Comparison of ENCODE assay signal across 8 mouse cellular contexts in genomic region chr17:55932635-55933034, GRCm38 (mm10). TPM values are rescaled to one million over a fixed set of nuclear protein-coding genes. Genes with fewer than 3 reads are reported as not detected.
DNase-seq lines count a peak whose midpoint lies in the region; ATAC-seq lines count a peak whose summit lies in the region.

No protein-coding gene starts in this region.

- peak overlapping the region; percentile 73 for H3K4me3 ChIP-seq in heart, embryonic 13.5 days
- H3K4me3 ChIP-seq in hindbrain, embryonic 11.5 days (ENCODE audit: low read depth, low read length) = peak overlapping the region; percentile 50
- peak overlapping the region; percentile 61; the same call in 1 of the 2 replicates for H3K4me3 ChIP-seq in macrophage (ENCODE audit: inconsistent target)

- H3K27ac ChIP-seq in heart, embryonic 13.5 days (replicated peaks) = peak overlapping the region; percentile 21
- H3K27ac ChIP-seq in hindbrain, embryonic 11.5 days (ENCODE audit: low read depth, low read length) = no peak overlapping the region
- no peak overlapping the region for H3K27ac ChIP-seq in macrophage

- H3K9me3 ChIP-seq in heart, embryonic 13.5 days = peaks cover 12% of the 10 kb centered on the region
- no peaks in the 10 kb centered on the region for H3K9me3 ChIP-seq in hindbrain, embryonic 11.5 days (ENCODE audit: control insufficient read depth, low read length)

- intact Hi-C loops in heart, postnatal 14 days (cut with DNase I) = no loop called here
- intact Hi-C loops in left cerebral cortex, postnatal 14 days (cut with DNase I) = no loop called here

- no peak for DNase-seq in heart, postnatal 14 days
- DNase-seq in MEL-GATA-1-ER (ENCODE audit: extremely low read depth, low read depth) = peak; percentile 88
- no peak for DNase-seq in hindbrain, embryonic 11.5 days (ENCODE audit: low spot score)
- DNase-seq in urinary bladder, postnatal 25 days (ENCODE audit: low spot score) = no peak
- DNase-seq in left cerebral cortex, postnatal 14 days (ENCODE audit: low spot score in 2 of 2) = no peak
- no peak for DNase-seq in thymus, postnatal 36 days

- H3K27me3 ChIP-seq in heart, embryonic 13.5 days (replicated peaks) = no peaks in the 10 kb centered on the region
- no peaks in the 10 kb centered on the region for H3K27me3 ChIP-seq in hindbrain, embryonic 11.5 days (ENCODE audit: control insufficient read depth, insufficient read depth, low read length)

- H3K36me3 ChIP-seq in heart, embryonic 13.5 days = no peaks in the 10 kb centered on the region; the same call in 1 of the 2 replicates
- no peaks in the 10 kb centered on the region for H3K36me3 ChIP-seq in hindbrain, embryonic 11.5 days (ENCODE audit: control insufficient read depth, insufficient read depth, low read length)
- no peaks in the 10 kb centered on the region for H3K36me3 ChIP-seq in macrophage (ENCODE audit: inconsistent target)

- ATAC-seq in heart, embryonic 13.5 days (ENCODE audit: extremely low read depth, insufficient number of reproducible peaks, low FRiP score, low TSS enrichment) = no peak
- peak; percentile 17; the same call in 1 of the 2 replicates for ATAC-seq in hindbrain, embryonic 11.5 days (ENCODE audit: low FRiP score)

- peaks cover 11% of the 10 kb centered on the region; the same call in 1 of the 2 replicates for H3K4me1 ChIP-seq in heart, embryonic 13.5 days
- no peaks in the 10 kb centered on the region for H3K4me1 ChIP-seq in hindbrain, embryonic 11.5 days (replicated peaks; ENCODE audit: control insufficient read depth, insufficient read depth, low read length)

- peak overlapping the region; percentile 85 for H3K9ac ChIP-seq in heart, embryonic 13.5 days
- H3K9ac ChIP-seq in hindbrain, embryonic 11.5 days (ENCODE audit: low read depth, low read length) = no peak overlapping the region

- H3K79me2 ChIP-seq in macrophage (ENCODE audit: inconsistent target) = no peaks in the 10 kb centered on the region

- H3K4me2 ChIP-seq in heart, embryonic 13.5 days = peak overlapping the region; percentile 87
- H3K4me2 ChIP-seq in hindbrain, embryonic 11.5 days (replicated peaks; ENCODE audit: low read depth, low read length) = peak overlapping the region; percentile 71; the same call in 1 of the 2 replicates

- WGBS in heart, embryonic 13.5 days = 69% methylated on average over 2 of the region's 2 CpGs
- 77% methylated on average over 2 of the region's 2 CpGs for WGBS in hindbrain, embryonic 11.5 days
- WGBS in macrophage (ENCODE audit: missing documents) = 38% methylated on average over 2 of the region's 2 CpGs

RNA-seq across cellular contexts. Expression of gene Zfp119b, which starts 16.7 kb away (rescaled TPM):
- 3.6 and 4.3 TPM in 2 replicates for polyA plus RNA-seq in heart, embryonic 13.5 days (2015; fragmentation: Nextera tagmentation; extraction: Ambion mirVana)
- 1 to 10 TPM; 3.3 to 4.1 TPM for total RNA-seq in heart, postnatal 14 days (2021)
- polyA plus RNA-seq in hindbrain, embryonic 11.5 days (2014; fragmentation: Nextera tagmentation; extraction: Ambion mirVana) = 6.3 and 6.7 TPM in 2 replicates
- 1 to 10 TPM; 1.9 to 8.2 (median 5.8) TPM for total RNA-seq in macrophage (2018; cell fraction: chromatin; rRNA removed)
- total RNA-seq in macrophage (2018; cell fraction: cytosol; rRNA removed) = 1 to 10 TPM; 2.8 to 7.3 (median 5.1) TPM
- 10 to 100 TPM in 4 of 26 experiments, 1 to 10 TPM in 22; 4.4 to 16.1 (median 7.0) TPM for total RNA-seq in macrophage (2018; cell fraction: nucleus; rRNA removed)
- 4.5 to 7.3 TPM (median 5.6 TPM) in 3 replicates for polyA plus RNA-seq in macrophage (2018)
- total RNA-seq in left cerebral cortex, postnatal 14 days (2021) = 1 to 10 TPM; 2.9 to 3.6 TPM

RNA-seq across cellular contexts. Expression of gene Ebi3, which starts 19.8 kb away (rescaled TPM):
- 0.34 and 1.3 TPM in 2 replicates for polyA plus RNA-seq in heart, embryonic 13.5 days (2015; fragmentation: Nextera tagmentation; extraction: Ambion mirVana)
- total RNA-seq in heart, postnatal 14 days (2021) = under 1 TPM; 0.63 to 0.81 TPM
- polyA plus RNA-seq in hindbrain, embryonic 11.5 days (2014; fragmentation: Nextera tagmentation; extraction: Ambion mirVana) = 2.2 and 3.1 TPM in 2 replicates
- total RNA-seq in macrophage (2018; cell fraction: chromatin; rRNA removed) = 100 to 1,000 TPM in 4 of 26 experiments, 10 to 100 TPM in 20, 1 to 10 TPM in 2; 5.9 to 185 (median 55.3) TPM
- total RNA-seq in macrophage (2018; cell fraction: cytosol; rRNA removed) = 100 to 1,000 TPM in 19 of 26 experiments, 10 to 100 TPM in 7; 78.9 to 400 (median 225) TPM
- total RNA-seq in macrophage (2018; cell fraction: nucleus; rRNA removed) = 100 to 1,000 TPM in 21 of 26 experiments, 10 to 100 TPM in 5; 45.0 to 322 (median 170) TPM
- 47.4 to 91.9 TPM (median 63.3 TPM) in 3 replicates for polyA plus RNA-seq in macrophage (2018)
- total RNA-seq in left cerebral cortex, postnatal 14 days (2021) = 1 to 10 TPM; 2.0 to 3.3 TPM

RNA-seq across cellular contexts. Expression of gene Yju2, which starts 26.3 kb away (rescaled TPM):
- polyA plus RNA-seq in heart, embryonic 13.5 days (2015; fragmentation: Nextera tagmentation; extraction: Ambion mirVana) = 18.0 and 18.8 TPM in 2 replicates
- 10 to 100 TPM; 10.8 to 12.6 TPM for total RNA-seq in heart, postnatal 14 days (2021)
- polyA plus RNA-seq in hindbrain, embryonic 11.5 days (2014; fragmentation: Nextera tagmentation; extraction: Ambion mirVana) = 21.3 and 22.4 TPM in 2 replicates
- total RNA-seq in macrophage (2018; cell fraction: chromatin; rRNA removed) = 10 to 100 TPM; 20.7 to 49.9 (median 32.1) TPM
- 10 to 100 TPM in 25 of 26 experiments, 1 to 10 TPM in 1; 9.1 to 20.3 (median 13.2) TPM for total RNA-seq in macrophage (2018; cell fraction: cytosol; rRNA removed)
- 10 to 100 TPM; 15.3 to 47.0 (median 25.2) TPM for total RNA-seq in macrophage (2018; cell fraction: nucleus; rRNA removed)
- polyA plus RNA-seq in macrophage (2018) = 10.7 to 11.5 TPM (median 10.8 TPM) in 3 replicates
- total RNA-seq in left cerebral cortex, postnatal 14 days (2021) = 10 to 100 TPM; 14.2 to 15.0 TPM

RNA-seq across cellular contexts. Expression of gene Shd, which starts 37.6 kb away (rescaled TPM):
- 7.9 and 8.7 TPM in 2 replicates for polyA plus RNA-seq in heart, embryonic 13.5 days (2015; fragmentation: Nextera tagmentation; extraction: Ambion mirVana)
- 1 to 10 TPM; 1.3 to 3.1 TPM for total RNA-seq in heart, postnatal 14 days (2021)
- polyA plus RNA-seq in hindbrain, embryonic 11.5 days (2014; fragmentation: Nextera tagmentation; extraction: Ambion mirVana) = 95.2 and 102 TPM in 2 replicates
- total RNA-seq in macrophage (2018; cell fraction: chromatin; rRNA removed) = 1 to 10 TPM in 8 of 26 experiments, under 1 TPM in 2, not detected in 16; 0.45 to 2.9 (median 1.9) TPM
- total RNA-seq in macrophage (2018; cell fraction: cytosol; rRNA removed) = not detected
- 1 to 10 TPM in 10 of 26 experiments, under 1 TPM in 4, not detected in 12; 0.67 to 3.9 (median 1.4) TPM for total RNA-seq in macrophage (2018; cell fraction: nucleus; rRNA removed)
- not detected in 3 replicates for polyA plus RNA-seq in macrophage (2018)
- 10 to 100 TPM; 34.3 to 39.5 TPM for total RNA-seq in left cerebral cortex, postnatal 14 days (2021)

RNA-seq across cellular contexts. Expression of gene Zfp959, which starts 40.7 kb away (rescaled TPM):
- 6.4 and 7.9 TPM in 2 replicates for polyA plus RNA-seq in heart, embryonic 13.5 days (2015; fragmentation: Nextera tagmentation; extraction: Ambion mirVana)
- total RNA-seq in heart, postnatal 14 days (2021) = 1 to 10 TPM; 4.6 to 5.3 TPM
- 11.9 and 13.4 TPM in 2 replicates for polyA plus RNA-seq in hindbrain, embryonic 11.5 days (2014; fragmentation: Nextera tagmentation; extraction: Ambion mirVana)
- 10 to 100 TPM in 22 of 26 experiments, 1 to 10 TPM in 4; 7.5 to 25.0 (median 16.4) TPM for total RNA-seq in macrophage (2018; cell fraction: chromatin; rRNA removed)
- total RNA-seq in macrophage (2018; cell fraction: cytosol; rRNA removed) = 1 to 10 TPM; 3.2 to 9.1 (median 6.2) TPM
- total RNA-seq in macrophage (2018; cell fraction: nucleus; rRNA removed) = 10 to 100 TPM in 23 of 26 experiments, 1 to 10 TPM in 3; 6.8 to 27.9 (median 15.1) TPM
- polyA plus RNA-seq in macrophage (2018) = 5.9 to 12.3 TPM (median 6.4 TPM) in 3 replicates
- 1 to 10 TPM; 6.1 TPM for total RNA-seq in left cerebral cortex, postnatal 14 days (2021)

Comparison
In these comparisons a context has a peak if more than half of its experiments do, and no peak if none do; other contexts are left out.
1. RNA of gene Ebi3, which starts 19.8 kb away (polyA plus RNA-seq): 47.4 to 91.9 TPM in macrophage; 2.2 to 3.1 TPM in hindbrain, embryonic 11.5 days and 0.34 to 1.3 TPM in heart, embryonic 13.5 days; every median in the first group is over 10 times any median in the second.
2. Peak in every context shown above with its lines, with median percentiles within 50 percentile points of each other: H3K4me3 ChIP-seq.